Mouse (Mus musculus) heart, adult 2 months (tissue): Measurements from ENCODE around the gene Nudc. TPM values are rescaled to one million over a fixed set of nuclear protein-coding genes. Genes with fewer than 3 reads are reported as not detected.
A peak's percentile ranks its signal among the peaks of the same experiment; 100 is the strongest.

Source experiments
- DNase-seq, 2 experiments: peaks; one replicate each; pipeline ENCODE4 v3.0.0; 2021
- H3K27ac ChIP-seq: fragments of 200-600 bp; 2 replicates; pipeline ENCODE4 v1.8.1; 2022
- H3K27me3 ChIP-seq: fragments of 200-500 bp; 2 replicates; pipeline ENCODE4 v1.6.1; 2012; ENCODE audit warnings: mild to moderate bottlenecking, low read length, inconsistent platforms, mixed read lengths; ENCODE audit not compliant: control insufficient read depth, insufficient read depth
- H3K36me3 ChIP-seq: fragments of 200-500 bp; 2 replicates; pipeline ENCODE4 v1.6.1; 2012; ENCODE audit warnings: low read length, inconsistent platforms; ENCODE audit not compliant: control insufficient read depth, insufficient read depth
- H3K4me1 ChIP-seq: fragments of 200-500 bp; 2 replicates; pipeline ENCODE4 v1.6.1; 2011; ENCODE audit warnings: low read length; ENCODE audit not compliant: control insufficient read depth, insufficient read depth
- H3K4me3 ChIP-seq: fragments of 200-600 bp; 2 replicates; pipeline ENCODE4 v1.8.1; 2022
- H3K79me2 ChIP-seq: fragments of 200-500 bp; replicated peaks from 2 replicates; pipeline ENCODE4 v1.6.1; 2012; ENCODE audit warnings: mild to moderate bottlenecking, inconsistent platforms, low read length, moderate library complexity, mixed read lengths; ENCODE audit not compliant: control insufficient read depth, insufficient read depth
- H3K9ac ChIP-seq: fragments of 200-500 bp; 2 replicates; pipeline ENCODE4 v1.6.1; 2012; ENCODE audit warnings: low read depth, mild to moderate bottlenecking, control low read depth, inconsistent platforms, low read length, mixed read lengths
- CTCF ChIP-seq: fragments of 200-600 bp; IDR thresholded peaks from 2 replicates; pipeline ENCODE4 v1.8.1; 2022; ENCODE audit warnings: antibody characterized with exemption, mild to moderate bottlenecking, moderate library complexity
- EP300 ChIP-seq: fragments of 200-500 bp; IDR thresholded peaks from 2 replicates; pipeline ENCODE4 v1.6.1; 2011; ENCODE audit warnings: low read depth, low read length, control low read depth; ENCODE audit not compliant: insufficient read depth
- POLR2A ChIP-seq: fragments of 200-500 bp; IDR thresholded peaks from 2 replicates; pipeline ENCODE4 v1.6.1; 2011; ENCODE audit warnings: mild to moderate bottlenecking, low read depth, low read length, control low read depth; ENCODE audit not compliant: insufficient read depth
- WGBS: fragments of 180-500 bp; shearing (Covaris S2); methylation state at CpG from one replicate; pipeline ENCODE4 v1.1.7; 2018; 5-methylcytosine and 5-hydroxymethylcytosine counted together
- intact Hi-C: fragments of 180-260 bp; cut with DNase I; formaldehyde crosslinking; loops from one replicate; pipeline ENCODE4 v1.15.1; 2025
- polyA plus RNA-seq: library from polyadenylated mRNA; depleted of rRNA; stranded (reverse); fragments of >200 nt; gene quantifications from 2 replicates; pipeline ENCODE4 v1.2.3, GENCODE M21; 2012
- total RNA-seq, 2 experiments: library from RNA; stranded (reverse); gene quantifications; 2 replicates each; pipeline ENCODE4 v1.2.3; 2021

Nudc gene
- total and polyA plus RNA-seq, 3 experiments = 40.5 to 78.8 (median 70.5) TPM

DNA sequence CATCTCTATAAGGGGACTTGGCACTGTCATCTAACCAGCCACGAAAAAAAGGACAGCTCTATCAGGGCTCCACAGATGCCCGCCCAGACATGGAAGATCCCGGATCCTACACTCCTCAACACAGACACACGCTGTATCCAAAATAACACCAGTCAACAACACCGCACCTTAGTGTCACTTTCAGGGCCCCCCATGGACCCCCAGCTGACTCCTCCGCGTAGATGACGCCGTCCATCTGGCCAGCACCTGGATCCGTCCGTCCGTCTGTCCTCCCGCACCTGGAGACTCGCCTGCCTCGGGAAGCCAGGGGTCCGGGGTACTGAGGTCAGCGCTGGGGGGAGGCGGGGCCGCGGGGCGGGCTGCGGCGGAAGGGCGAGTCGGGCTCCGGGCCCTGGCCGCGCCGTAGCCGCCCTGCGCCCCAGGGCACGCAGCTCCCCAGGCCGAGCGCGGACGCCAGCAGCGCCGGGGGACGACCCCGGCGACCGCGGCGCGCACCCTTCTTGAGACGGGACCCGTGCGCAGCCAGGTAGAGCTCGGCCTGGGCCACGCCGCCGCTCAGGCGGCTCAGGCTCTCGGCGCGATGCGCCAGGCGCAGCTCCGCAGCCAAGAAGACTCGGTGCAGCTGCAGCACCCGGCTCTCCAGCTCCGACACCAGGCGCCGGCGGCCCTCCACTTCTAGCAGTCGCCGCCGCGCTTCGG, 48.2 kb downstream of the Nudc start:
- Histone ChIP-seq H3K27ac (no peak overlapping the region), H3K4me3 (peak overlapping the region; percentile 57), H3K9ac (peak overlapping the region; percentile 64), H3K4me1 (peaks cover 2% of the 10 kb centered on the region), H3K79me2 (no peaks in the 10 kb centered on the region), H3K36me3 (no peaks in the 10 kb centered on the region), H3K27me3 (peaks cover 7% of the 10 kb centered on the region; the same call in 1 of the 2 replicates)
- peak; percentile 58 to 59 for DNase-seq
- intact Hi-C loops = loop anchor here (5.0 kb wide), 1 partner anchor 40 kb away; no protein-coding TSS in a partner anchor
- TF ChIP-seq EP300 (no peak), POLR2A (no peak)
- 1% methylated on average over 67 of the region's 70 CpGs for WGBS

DNA sequence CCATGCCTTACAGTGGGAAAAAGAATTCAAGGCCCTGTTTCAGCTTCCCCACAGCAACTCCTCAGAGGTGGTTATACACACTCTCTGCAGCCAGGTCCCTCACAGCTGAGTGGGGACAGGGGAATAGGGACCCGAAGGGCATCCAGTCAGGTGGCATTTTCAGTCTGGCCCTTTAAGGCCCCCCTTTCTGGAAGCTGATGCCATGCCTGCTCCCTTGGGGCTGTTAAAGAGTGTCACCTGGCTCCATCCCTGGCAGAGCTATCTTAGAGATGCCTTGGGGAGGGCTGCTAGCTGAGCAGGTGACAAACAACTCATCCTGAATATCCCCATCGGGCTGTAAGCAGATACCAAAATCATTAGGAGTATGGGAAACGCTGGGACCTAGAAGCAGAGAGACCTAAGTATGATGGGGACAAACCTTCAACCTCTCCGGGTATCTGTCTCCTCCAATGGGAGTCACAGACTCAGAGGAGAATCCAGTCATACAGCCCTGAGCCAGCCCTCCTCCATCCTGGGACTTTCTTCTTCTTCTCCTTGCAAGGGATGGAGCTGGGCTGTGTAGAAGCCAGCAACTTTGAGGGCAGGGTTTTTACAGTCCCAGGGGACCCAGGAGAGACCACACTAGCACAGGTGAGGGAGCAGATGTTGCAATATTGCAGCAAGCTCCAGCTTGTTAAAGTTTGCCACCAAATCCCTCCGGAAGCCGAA, 48.9 kb downstream of the Nudc start:
- peaks cover 3% of the 10 kb centered on the region for H3K4me1 ChIP-seq
- no peak overlapping the region for H3K4me3 ChIP-seq
- no peaks in the 10 kb centered on the region for H3K79me2 ChIP-seq
- no peak overlapping the region for H3K9ac ChIP-seq
- DNase-seq = no peak
- no peaks in the 10 kb centered on the region for H3K36me3 ChIP-seq
- TF ChIP-seq POLR2A (no peak), EP300 (no peak), CTCF (no peak)
- peaks cover 7% of the 10 kb centered on the region; the same call in 1 of the 2 replicates for H3K27me3 ChIP-seq
- intact Hi-C loops = loop anchor here (5.0 kb wide), 1 partner anchor 40 kb away; no protein-coding TSS in a partner anchor
- H3K27ac ChIP-seq = no peak overlapping the region
- 43% methylated on average over 6 of the region's 6 CpGs for WGBS

DNA sequence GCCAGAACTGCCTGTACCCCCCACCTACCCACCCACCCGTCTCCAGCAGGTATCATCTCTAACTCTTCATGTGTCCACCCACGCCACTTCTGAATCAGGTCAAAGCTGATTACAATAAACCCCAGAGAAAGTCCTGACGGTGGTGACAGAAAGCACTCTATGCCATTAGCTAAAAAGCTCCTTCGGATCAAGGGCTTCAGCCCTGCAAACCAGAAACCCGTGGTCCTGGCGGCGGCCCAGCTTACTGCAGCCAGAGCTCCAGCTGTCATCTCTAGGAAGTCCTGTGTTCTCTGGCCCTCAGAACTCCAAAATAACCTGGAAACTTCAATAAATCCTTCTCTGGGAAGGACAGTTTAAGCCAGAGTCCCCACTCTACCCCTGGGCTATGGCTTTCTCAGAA, 50.1 kb downstream of the Nudc start:
- Histone ChIP-seq H3K9ac (no peak overlapping the region), H3K27me3 (peaks cover 3% of the 10 kb centered on the region; the same call in 1 of the 2 replicates), H3K79me2 (no peaks in the 10 kb centered on the region), H3K27ac (no peak overlapping the region), H3K36me3 (no peaks in the 10 kb centered on the region), H3K4me1 (peaks cover 9% of the 10 kb centered on the region), H3K4me3 (no peak overlapping the region)
- TF ChIP-seq POLR2A (no peak), EP300 (no peak), CTCF (0 out of 2 replicates have a peak, but pooled peaks have one; percentile 2)
- WGBS = 31% methylated on average over 7 of the region's 7 CpGs
- intact Hi-C loops = loop anchor here (5.0 kb wide), 1 partner anchor 38 kb away; no protein-coding TSS in a partner anchor
- peak in 1 of 2 experiments; percentile 35 for DNase-seq

DNA sequence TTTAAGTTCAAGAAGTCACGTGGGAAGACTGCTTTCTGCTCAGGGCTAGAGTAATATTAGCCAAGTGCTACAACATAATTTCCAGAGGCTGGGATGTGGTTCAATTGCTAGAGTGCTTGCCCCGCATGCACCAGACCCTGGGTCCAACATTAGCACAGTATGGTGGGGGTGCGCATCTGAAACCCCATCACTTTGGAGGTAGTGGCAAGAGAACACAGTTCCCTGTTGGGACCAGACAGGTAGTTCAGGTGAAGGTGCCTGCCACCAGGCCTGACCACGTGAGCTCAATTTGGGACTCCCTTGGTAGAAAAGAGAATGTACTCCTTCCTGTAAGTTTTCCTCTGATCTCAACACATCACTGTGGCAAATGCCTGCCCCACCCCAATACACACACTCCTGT, 50.9 kb downstream of the Nudc start:
- Histone ChIP-seq H3K4me3 (no peak overlapping the region), H3K36me3 (no peaks in the 10 kb centered on the region), H3K4me1 (peaks cover 9% of the 10 kb centered on the region), H3K27me3 (peaks cover 1% of the 10 kb centered on the region; the same call in 1 of the 2 replicates), H3K27ac (no peak overlapping the region), H3K79me2 (no peaks in the 10 kb centered on the region), H3K9ac (no peak overlapping the region)
- intact Hi-C loops = loop anchor here (1.0 to 5.0 kb wide), 3 partner anchors 16 to 71 kb away; no protein-coding TSS in a partner anchor
- WGBS = 61% methylated on average over 4 of the region's 4 CpGs
- DNase-seq = no peak
- TF ChIP-seq EP300 = no peak
- TF ChIP-seq POLR2A = no peak
- no peak; the same call in 1 of the 2 replicates for TF ChIP-seq CTCF

DNA sequence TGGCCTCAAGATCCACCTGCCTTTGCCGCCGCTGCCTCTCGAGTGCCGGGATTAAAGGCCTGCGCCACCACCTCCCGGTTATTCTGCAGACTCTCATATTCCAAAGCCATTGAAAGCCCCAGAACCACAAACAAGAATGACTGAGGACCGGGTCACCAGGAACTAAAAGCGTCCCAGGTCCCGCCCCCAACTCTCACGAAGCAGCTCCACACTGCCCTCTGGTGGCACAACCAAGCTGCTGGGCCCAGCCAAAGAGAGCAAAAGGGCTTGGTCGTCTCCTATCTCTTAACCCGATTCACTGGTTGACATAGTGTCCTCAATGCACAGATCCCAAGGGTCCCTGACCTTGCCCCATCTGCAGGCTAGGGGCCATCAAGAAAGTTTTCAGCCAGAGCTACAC, 51.4 kb downstream of the Nudc start:
- peak; percentile 89 to 94 for DNase-seq
- Histone ChIP-seq H3K27me3 (peaks cover 1% of the 10 kb centered on the region; the same call in 1 of the 2 replicates), H3K27ac (peak overlapping the region; percentile 59), H3K4me3 (peak overlapping the region; percentile 50), H3K9ac (peak overlapping the region; percentile 53), H3K36me3 (no peaks in the 10 kb centered on the region), H3K79me2 (no peaks in the 10 kb centered on the region), H3K4me1 (peaks cover 12% of the 10 kb centered on the region)
- TF ChIP-seq EP300 (peak; percentile 68; the same call in 1 of the 2 replicates), POLR2A (peak; percentile 45; the same call in 1 of the 2 replicates), CTCF (no peak; the same call in 1 of the 2 replicates)
- WGBS = 2% methylated on average over 12 of the region's 12 CpGs
- intact Hi-C loops = loop anchor here (1.0 kb wide), 2 partner anchors 15 to 70 kb away; no protein-coding TSS in a partner anchor
